Mouse (Mus musculus) neural tube, embryonic 11.5 days (tissue): ENCODE data around the gene 4930426L09Rik. TPM values are rescaled to one million over a fixed set of nuclear protein-coding genes. Genes with fewer than 3 reads are reported as not detected.

ENCODE experiments used
- ATAC-seq: fragments of 200-750 bp; cut with Nextera tagmentation; 2 replicates; pipeline ENCODE4 v1.8.0; 2017; ENCODE audit warnings: moderate number of reproducible peaks, mild to moderate bottlenecking, moderate TSS enrichment, moderate library complexity; ENCODE audit not compliant: insufficient read depth, low FRiP score, low TSS enrichment
- DNase-seq: peaks from one replicate; pipeline ENCODE4 v3.0.0-alpha.2; 2015; ENCODE audit warnings: low spot score
- H3K27ac ChIP-seq: fragments of 300-500 bp; sonication (generic); 2 replicates; pipeline ENCODE4 v1.5.1; 2014; ENCODE audit warnings: low read depth, mild to moderate bottlenecking, low read length
- H3K27me3 ChIP-seq: fragments of 300-500 bp; sonication (generic); 2 replicates; pipeline ENCODE4 v1.6.1; 2014; ENCODE audit warnings: mild to moderate bottlenecking, low read length, mixed read lengths; ENCODE audit not compliant: control insufficient read depth, insufficient read depth
- H3K36me3 ChIP-seq: fragments of 300-500 bp; sonication (generic); 2 replicates; pipeline ENCODE4 v1.6.1; 2014; ENCODE audit warnings: mild to moderate bottlenecking, low read length, moderate library complexity, mixed read lengths; ENCODE audit not compliant: control insufficient read depth, insufficient read depth
- H3K4me1 ChIP-seq: fragments of 300-500 bp; sonication (generic); 2 replicates; pipeline ENCODE4 v1.6.1; 2014; ENCODE audit warnings: low read length, mixed read lengths; ENCODE audit not compliant: control insufficient read depth, insufficient read depth
- H3K4me2 ChIP-seq: fragments of 300-500 bp; sonication (generic); 2 replicates; pipeline ENCODE4 v1.6.1; 2014; ENCODE audit warnings: low read depth, mild to moderate bottlenecking, moderate library complexity
- H3K4me3 ChIP-seq: fragments of 300-500 bp; sonication (generic); 2 replicates; pipeline ENCODE4 v1.5.1; 2014; ENCODE audit warnings: low read depth, low read length
- H3K9ac ChIP-seq: fragments of 300-500 bp; sonication (generic); 2 replicates; pipeline ENCODE4 v1.6.1; 2014; ENCODE audit warnings: mild to moderate bottlenecking, low read length
- H3K9me3 ChIP-seq: fragments of 300-500 bp; sonication (generic); 2 replicates; pipeline ENCODE4 v1.6.1; 2016; ENCODE audit warnings: low read length; ENCODE audit not compliant: control insufficient read depth
- WGBS: fragments of 180-500 bp; shearing (Covaris S2); extraction: QIAGEN DNeasy Blood & Tissue Kit; methylation state at CpG from one replicate; pipeline ENCODE4 v1.1.7; 2014; 5-methylcytosine and 5-hydroxymethylcytosine counted together
- polyA plus RNA-seq: library from polyadenylated mRNA; unstranded; fragments of >200 nt; fragmentation: Nextera tagmentation; extraction: Ambion mirVana; gene quantifications from 2 replicates; pipeline ENCODE4 v1.2.1, GENCODE M21; 2014

The 4930426L09Rik gene
- polyA plus RNA-seq, 1 experiment from 2014 or later = 0.68 TPM

- no peak overlapping the region for H3K4me3 ChIP-seq
- no peak overlapping the region for H3K4me2 ChIP-seq
- 90% methylated on average over 10 of the region's 10 CpGs for WGBS
- no peaks in the 10 kb centered on the region for H3K4me1 ChIP-seq
- H3K36me3 ChIP-seq = no peaks in the 10 kb centered on the region
- no peaks in the 10 kb centered on the region for H3K9me3 ChIP-seq
- no peaks in the 10 kb centered on the region for H3K27me3 ChIP-seq
- no peak overlapping the region for H3K9ac ChIP-seq
- DNase-seq = no peak
- no peak for ATAC-seq
- H3K27ac ChIP-seq = no peak overlapping the region
Observed at GRCm38 (mm10) chr2:18977201-18977805, 20.8 kb upstream of the 4930426L09Rik start.

GRCm38 (mm10) chr2:18979046-18979445 lies 19.1 kb upstream of the 4930426L09Rik start:
- Histone ChIP-seq H3K9ac (no peak overlapping the region), H3K27ac (no peak overlapping the region), H3K4me1 (no peaks in the 10 kb centered on the region), H3K27me3 (no peaks in the 10 kb centered on the region), H3K4me3 (no peak overlapping the region), H3K36me3 (no peaks in the 10 kb centered on the region), H3K9me3 (no peaks in the 10 kb centered on the region), H3K4me2 (no peak overlapping the region)
- no peak for ATAC-seq
- DNase-seq = no peak
- WGBS = 87% methylated on average over 4 of the region's 4 CpGs

- no peak for ATAC-seq
- no peaks in the 10 kb centered on the region for H3K4me1 ChIP-seq
- DNase-seq = no peak
- no peak overlapping the region for H3K4me3 ChIP-seq
- no peak overlapping the region for H3K4me2 ChIP-seq
- 70% methylated on average over 7 of the region's 7 CpGs for WGBS
- no peak overlapping the region for H3K27ac ChIP-seq
- H3K27me3 ChIP-seq = no peaks in the 10 kb centered on the region
- H3K9me3 ChIP-seq = no peaks in the 10 kb centered on the region
- H3K36me3 ChIP-seq = no peaks in the 10 kb centered on the region
- no peak overlapping the region for H3K9ac ChIP-seq
Observed at GRCm38 (mm10) chr2:18979675-18980074, 18.5 kb upstream of the 4930426L09Rik start.

- ATAC-seq (no peak), DNase-seq (no peak)
- Histone ChIP-seq H3K4me2 (no peak overlapping the region), H3K27ac (no peak overlapping the region), H3K9me3 (no peaks in the 10 kb centered on the region), H3K9ac (no peak overlapping the region), H3K4me3 (no peak overlapping the region), H3K36me3 (no peaks in the 10 kb centered on the region), H3K27me3 (no peaks in the 10 kb centered on the region), H3K4me1 (no peaks in the 10 kb centered on the region)
- WGBS = 76% methylated on average over 6 of the region's 6 CpGs
Observed at GRCm38 (mm10) chr2:18982581-18982980, 15.6 kb upstream of the 4930426L09Rik start.

GRCm38 (mm10) chr2:18983546-18983945 lies 14.6 kb upstream of the 4930426L09Rik start:
- H3K9ac ChIP-seq = no peak overlapping the region
- no peak overlapping the region for H3K27ac ChIP-seq
- no peaks in the 10 kb centered on the region for H3K9me3 ChIP-seq
- no peak overlapping the region for H3K4me2 ChIP-seq
- H3K4me1 ChIP-seq = no peaks in the 10 kb centered on the region
- no peak for DNase-seq
- no peak for ATAC-seq
- no peaks in the 10 kb centered on the region for H3K27me3 ChIP-seq
- no peaks in the 10 kb centered on the region for H3K36me3 ChIP-seq
- no peak overlapping the region for H3K4me3 ChIP-seq

- ATAC-seq (no peak), DNase-seq (no peak)
- no peaks in the 10 kb centered on the region for H3K4me1 ChIP-seq
- H3K27me3 ChIP-seq = no peaks in the 10 kb centered on the region
- 92% methylated on average over 15 of the region's 15 CpGs for WGBS
- H3K27ac ChIP-seq = no peak overlapping the region
- no peaks in the 10 kb centered on the region for H3K36me3 ChIP-seq
- no peak overlapping the region for H3K4me3 ChIP-seq
- H3K9ac ChIP-seq = no peak overlapping the region
- no peaks in the 10 kb centered on the region for H3K9me3 ChIP-seq
- H3K4me2 ChIP-seq = no peak overlapping the region
Observed at GRCm38 (mm10) chr2:18984095-18984847, 13.9 kb upstream of the 4930426L09Rik start.

GRCm38 (mm10) chr2:18985506-18985905 lies 12.6 kb upstream of the 4930426L09Rik start:
- H3K4me1 ChIP-seq = no peaks in the 10 kb centered on the region
- H3K9me3 ChIP-seq = no peaks in the 10 kb centered on the region
- 81% methylated on average over 3 of the region's 3 CpGs for WGBS
- H3K9ac ChIP-seq = no peak overlapping the region
- no peaks in the 10 kb centered on the region for H3K36me3 ChIP-seq
- no peak for DNase-seq
- H3K4me3 ChIP-seq = no peak overlapping the region
- H3K27me3 ChIP-seq = no peaks in the 10 kb centered on the region
- H3K4me2 ChIP-seq = no peak overlapping the region
- H3K27ac ChIP-seq = no peak overlapping the region
- ATAC-seq = no peak

GRCm38 (mm10) chr2:18988885-18989284 lies 9.3 kb upstream of the 4930426L09Rik start:
- Histone ChIP-seq H3K9me3 (no peaks in the 10 kb centered on the region), H3K36me3 (no peaks in the 10 kb centered on the region), H3K9ac (no peak overlapping the region), H3K4me1 (no peaks in the 10 kb centered on the region), H3K4me3 (no peak overlapping the region), H3K27me3 (no peaks in the 10 kb centered on the region), H3K27ac (no peak overlapping the region), H3K4me2 (no peak overlapping the region)
- ATAC-seq = no peak
- WGBS = 92% methylated on average over 3 of the region's 3 CpGs
- DNase-seq = no peak
